Mouse (Mus musculus) liver (tissue): Measurements from ENCODE around the gene Samd4b.

Experiments used
- DNase-seq: peaks from one replicate; pipeline ENCODE4 v3.0.0-alpha.2; 2020; ENCODE audit warnings: mixed read lengths

Samd4b gene

DNA sequence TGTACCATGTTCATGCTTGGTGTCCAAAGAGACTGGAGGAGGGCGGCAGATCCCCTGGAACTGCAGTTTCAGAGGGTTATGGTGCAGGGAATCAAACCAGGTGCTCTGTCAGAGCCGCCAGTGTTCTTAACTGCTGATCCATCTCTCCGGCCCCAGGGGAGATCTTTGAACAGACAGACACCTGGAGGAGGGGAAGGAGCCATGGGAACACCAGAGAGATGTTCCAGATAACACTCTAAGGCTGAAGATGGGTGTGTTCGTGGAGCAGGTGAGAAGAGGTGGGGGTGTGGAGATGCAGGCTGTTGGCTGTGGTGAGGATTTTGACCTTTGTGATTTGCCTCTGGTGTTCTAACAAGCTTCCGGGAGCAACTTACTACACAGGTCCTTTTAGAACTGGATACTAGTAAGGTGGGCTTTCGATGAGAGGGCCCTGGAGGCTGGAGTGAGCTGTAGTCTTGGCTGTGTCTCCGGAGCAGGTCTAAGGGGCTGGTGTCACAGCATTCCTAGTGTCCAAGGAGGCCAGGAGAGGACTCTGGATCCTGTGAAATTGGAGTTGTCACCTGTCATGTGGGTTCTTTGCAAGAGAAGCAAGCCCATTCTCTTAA lies 224.0 kb downstream of the Samd4b start:
- DNase-seq, result no peak

DNA sequence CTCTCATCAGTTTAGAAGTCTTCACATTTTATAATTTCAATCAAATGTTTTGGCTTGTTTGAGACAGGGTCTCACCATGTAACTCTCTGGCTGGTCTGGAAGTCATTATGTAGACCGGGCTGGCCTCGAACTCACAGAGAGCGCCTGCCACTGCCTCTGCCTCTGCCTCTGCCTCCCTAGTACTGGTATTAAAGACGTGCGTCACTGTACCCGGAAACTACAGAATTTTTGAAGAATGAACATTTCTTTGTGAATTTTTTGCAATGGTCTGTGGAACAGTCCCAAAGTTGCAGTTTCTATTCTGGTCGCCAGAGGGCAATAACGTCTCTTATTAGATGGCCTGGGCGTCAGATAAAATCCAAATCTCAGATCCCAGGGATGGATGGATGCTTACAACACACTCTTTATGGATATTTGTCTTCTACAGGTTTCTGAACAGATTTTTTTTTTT lies 224.8 kb downstream of the Samd4b start:
- DNase-seq, result peak; percentile 81

DNA sequence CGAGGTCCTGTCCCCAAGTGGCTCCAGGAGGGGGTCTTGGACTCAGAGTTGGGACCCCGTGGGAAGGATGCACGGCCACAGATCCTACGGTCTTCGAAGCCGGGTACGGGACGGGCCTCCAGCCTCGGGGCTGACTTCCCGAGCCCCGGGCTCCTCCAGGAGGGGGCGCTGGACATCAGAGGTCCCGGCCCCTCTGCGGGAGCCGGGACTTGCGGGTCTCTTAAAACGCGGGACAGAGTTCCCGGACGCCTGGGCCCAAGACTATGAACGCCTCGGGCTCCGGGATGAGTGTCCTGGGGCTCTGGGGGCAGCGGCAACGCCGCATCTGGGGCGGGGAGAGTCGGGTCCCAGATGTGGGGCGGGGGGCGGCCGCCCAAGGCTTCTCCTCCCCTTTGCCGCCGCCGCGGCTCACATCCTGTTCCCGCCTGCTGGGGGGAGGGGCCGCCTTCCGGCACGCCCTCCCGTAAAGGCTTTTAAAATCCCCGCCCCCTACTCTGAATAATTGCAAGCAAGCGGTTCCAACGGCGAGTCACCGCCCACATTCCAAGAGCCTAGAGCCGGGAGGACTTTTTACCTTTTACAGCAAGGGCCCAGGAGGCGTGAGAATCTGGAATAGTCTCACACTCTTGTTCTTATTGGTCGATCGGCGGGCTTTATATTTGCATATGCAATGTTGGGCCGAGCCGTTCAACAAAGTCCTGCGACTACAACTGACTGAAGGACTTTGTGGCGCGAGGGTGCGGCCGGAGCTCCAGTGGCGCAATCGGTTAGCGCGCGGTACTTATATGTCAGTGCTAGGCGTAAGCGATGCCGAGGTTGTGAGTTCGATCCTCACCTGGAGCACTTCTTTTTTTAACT lies 225.5 kb downstream of the Samd4b start, which contains the start of gene Plekhg2:
Plekhg2 (minus strand) TSS at position 349 of the 858 bp plus-strand sequence.
- peak; percentile 94 for DNase-seq

DNA sequence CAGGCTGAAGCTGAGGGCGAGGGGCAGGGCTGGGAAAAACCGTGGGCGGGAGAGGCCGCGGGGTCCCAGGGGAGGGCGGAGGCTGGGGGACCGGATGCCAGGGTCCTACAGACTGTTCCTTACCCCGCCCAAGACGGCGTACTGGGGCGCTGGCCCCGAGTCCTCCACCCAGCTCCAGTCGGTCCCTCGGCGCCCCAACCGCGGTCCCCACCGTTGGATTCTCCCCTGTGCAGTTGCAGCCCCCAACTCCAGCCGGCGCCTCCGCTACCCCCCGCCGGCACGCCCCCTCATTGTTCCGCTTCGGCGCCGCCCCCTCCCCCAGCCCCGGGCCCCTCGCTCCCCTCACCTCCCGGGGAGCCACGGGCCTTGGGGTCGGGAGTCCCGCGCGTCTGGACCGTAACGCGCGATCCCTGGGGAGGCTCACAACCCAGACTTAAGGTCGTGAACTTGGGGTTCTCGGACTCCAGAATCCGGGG lies 226.4 kb downstream of the Samd4b start:
- peak; percentile 59 for DNase-seq

DNA sequence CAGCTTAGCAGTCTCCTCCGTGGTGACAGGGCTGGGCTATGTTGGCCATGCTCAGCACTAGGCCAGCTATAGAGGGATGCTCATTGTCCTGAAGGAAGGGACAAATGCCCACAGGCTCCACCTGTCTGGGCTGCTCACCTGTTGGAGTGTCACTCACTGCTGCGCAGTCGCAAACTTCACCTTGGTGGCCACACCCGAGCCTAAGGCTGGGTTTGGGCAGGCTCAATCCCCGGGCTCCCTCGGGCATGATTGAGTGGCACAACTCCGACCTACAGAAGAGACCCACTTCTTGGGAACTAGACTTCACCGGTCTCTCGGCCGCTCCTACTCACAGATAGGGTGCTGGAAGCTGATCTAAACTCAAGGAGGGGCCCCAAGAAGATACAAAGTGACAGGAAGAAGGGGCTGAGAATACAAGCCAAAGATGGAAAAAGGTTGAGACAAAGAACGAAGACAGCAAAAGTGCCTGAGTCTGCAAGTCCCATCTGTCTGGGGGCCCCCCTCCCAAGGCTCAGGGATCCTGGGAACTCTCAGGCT lies 226.9 kb downstream of the Samd4b start:
- no peak for DNase-seq

DNA sequence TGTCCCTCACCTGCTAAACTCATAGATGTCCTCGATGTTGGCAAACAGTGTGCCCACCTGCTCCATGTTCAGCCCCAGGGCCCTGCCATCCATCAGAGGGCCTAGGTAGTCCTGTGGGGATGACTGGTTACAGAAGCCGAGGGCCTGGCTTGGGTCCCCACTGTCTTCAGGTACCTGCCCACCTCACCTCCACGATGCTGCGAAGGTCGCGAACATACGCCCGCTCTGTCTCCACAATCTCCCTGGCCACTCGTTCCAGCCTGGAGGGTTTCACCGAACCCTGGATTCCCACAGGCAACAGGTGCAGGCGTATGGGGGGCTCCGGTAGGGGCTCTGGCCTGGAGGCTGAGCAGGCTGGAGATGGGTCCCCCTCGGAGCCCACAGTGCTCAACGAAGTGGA lies 227.9 kb downstream of the Samd4b start:
- DNase-seq, result no peak

DNA sequence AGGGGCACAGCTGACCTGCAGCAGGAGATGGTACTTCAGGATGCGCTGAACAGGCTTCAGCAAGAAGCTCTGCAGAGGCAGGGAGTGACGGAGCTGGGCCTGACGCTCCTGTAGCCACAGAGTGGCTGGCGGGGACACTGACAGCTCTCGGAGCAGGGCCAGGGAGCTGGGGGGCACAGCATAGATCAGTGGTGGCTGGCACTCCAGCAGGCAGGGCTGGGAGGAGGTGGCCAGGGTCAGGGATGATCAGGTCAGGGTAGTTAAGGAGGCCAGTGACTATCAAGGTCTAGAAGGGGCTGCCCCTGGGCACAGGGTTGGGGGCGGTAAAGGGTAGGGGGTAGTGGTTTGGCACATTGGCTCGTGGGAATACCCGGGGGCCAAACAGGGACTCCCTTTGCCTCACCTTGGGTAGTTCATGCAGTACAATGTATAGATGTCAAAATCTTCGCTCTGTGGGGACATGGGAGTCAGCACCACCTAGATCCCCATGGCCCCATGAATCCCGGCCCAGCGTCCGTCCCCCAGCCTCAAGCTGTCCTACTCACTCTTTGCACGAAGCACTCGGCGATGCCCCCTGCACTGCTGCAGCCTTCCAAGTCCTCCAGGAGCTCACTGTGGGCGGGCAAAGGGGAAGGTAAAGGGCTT lies 229.5 kb downstream of the Samd4b start:
- no peak for DNase-seq

DNA sequence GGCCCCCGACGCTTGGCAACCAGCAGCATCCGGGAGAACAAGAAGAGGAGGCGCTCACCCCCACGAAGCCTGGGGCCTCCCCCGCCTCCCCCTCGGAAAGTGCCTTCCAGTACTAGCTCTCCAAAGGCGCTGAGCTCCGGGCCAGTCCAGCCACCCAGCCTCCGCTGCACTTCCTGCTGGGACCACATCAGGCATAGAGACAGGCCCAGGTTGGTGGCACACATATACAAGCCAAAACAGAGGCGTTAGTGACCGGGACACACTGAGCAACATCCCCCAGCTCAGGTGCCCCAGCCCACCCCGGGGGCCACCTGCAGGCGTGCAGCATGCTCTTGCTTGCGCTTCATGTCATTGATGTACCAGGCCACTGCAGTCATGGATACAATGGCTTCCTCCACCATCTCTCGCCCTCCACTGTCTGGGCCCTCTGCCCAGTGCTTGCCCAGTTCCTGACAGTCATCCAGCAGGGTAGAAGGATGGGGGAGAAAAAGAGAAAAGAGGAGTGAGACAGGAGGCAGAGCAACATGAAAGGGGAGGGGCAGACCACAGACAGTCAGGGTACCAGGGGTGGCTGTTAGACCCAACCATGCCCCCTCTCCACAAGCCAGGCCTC lies 230.2 kb downstream of the Samd4b start:
- DNase-seq, result no peak

DNA sequence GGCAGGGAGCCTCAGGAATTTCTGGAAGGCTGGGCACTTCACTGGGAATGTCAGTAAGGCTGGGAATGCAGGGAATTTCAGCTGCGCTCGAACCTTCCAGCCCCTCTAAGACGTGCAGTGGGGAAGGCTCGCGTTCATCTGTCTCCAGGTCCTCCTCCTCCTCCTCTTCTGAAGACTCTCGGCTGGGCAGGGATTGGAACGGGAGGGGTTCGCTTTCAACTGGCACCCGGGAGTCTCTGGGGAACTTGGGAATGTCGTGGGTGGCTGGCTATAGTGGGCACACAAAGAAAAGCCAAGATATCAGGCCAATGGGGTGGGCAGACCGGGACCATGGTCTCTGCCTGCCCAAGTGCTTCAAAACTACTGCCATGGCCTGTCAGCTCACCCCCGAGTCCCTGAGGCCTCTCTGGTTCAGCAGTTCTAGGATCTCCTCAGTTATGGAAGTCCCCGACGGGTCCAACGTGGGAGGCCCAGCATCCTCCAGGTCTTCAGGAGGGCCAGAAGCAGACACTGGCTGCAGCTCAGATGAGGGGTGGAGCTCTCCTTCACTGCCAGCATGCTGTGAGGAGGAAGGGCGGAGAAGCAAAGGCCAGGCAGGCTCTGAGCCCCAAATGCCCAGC lies 235.4 kb downstream of the Samd4b start:
- no peak for DNase-seq

DNA sequence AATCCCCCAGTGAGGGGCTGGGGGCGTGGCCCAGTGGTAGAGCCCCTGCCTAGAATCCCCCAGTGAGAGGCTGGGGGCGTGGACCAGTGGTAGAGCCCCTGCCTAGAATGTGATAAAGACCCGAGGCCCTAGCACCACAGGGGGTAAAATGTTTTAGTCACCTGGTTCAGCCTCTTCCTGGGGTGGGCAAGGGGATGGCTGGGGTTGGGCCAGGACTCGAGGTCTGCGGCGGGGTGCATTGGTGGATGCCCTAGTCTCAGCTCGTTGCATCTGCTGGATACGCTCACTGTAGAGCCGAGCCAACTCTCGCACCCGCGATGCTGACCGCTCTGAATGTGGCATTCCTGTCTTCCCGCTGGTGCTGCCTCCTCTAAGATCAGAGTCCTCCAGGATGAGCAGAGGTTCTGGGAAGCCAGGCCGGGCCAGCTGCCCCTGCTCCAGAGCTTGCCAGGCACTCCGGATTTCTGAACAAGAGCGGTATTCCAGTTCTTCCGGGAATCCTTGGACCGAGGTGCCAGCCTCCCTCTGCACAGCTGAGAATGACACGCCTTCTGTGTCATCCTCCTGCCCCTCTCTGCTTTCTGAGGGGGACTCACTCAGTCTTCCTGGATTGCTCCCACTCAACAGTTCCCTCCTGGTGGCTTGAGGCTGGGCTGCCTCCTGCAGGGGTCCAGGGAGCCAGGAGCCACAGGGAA lies 236.2 kb downstream of the Samd4b start:
- DNase-seq, result no peak

DNA sequence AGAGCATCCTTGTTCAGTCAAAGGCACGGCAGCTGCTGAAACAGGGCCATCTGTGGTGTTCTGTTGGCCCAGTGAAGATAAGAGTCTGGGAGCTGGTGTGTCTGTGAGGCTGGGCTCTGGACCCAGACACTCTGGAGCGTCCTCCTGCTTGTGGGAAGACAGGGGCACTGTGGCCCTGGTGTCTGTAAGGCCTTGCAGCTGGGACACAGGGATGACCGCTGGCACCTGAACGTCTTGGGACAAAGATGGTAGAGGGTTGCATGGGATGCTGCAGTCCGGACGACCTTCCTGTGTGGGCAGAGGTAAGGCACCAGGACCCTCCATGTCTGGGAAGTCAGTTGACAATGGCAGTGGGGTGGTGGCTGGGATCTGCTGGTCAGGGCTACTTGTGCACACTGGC lies 237.7 kb downstream of the Samd4b start:
- DNase-seq, result no peak

DNA sequence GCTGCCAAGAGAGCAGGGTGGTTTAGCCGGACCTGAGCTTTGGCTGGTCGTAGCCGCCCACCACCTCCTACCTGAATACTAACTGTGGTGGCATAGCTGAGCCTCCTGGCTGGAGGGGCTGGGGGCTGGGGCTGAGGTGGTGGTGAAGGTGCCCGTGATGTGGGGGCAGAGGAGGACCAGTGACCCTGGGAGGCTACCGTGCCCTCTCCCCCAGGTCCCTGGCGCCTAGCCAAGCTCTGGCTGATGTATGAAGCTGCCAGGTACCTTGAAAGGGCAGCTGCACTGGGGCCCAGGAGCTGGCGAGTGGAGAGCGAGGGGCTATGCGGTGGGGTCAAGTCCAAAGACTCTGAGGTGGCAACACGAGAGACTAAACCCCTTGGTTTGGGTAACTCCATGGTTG lies 238.1 kb downstream of the Samd4b start:
- DNase-seq, result no peak

DNA sequence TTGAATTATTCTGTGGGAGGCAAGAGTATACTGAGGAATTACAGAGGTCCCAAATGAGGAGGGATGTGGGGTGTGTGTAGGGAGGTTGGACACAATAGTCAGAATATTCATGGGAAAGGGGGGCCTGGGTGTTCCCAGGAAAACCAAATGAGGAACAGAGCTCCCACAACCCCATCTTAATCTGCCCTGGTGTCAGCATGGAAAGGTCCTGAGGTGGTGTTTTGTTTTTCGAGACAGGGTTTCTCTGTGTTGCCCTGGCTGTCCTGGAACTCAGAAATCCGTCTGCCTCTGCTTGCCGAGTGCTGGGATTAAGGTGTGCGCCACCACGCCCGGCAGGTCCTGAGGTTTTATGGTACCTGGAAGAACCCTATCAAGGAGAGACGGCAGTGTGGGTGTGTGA lies 239.5 kb downstream of the Samd4b start:
- DNase-seq, result no peak

DNA sequence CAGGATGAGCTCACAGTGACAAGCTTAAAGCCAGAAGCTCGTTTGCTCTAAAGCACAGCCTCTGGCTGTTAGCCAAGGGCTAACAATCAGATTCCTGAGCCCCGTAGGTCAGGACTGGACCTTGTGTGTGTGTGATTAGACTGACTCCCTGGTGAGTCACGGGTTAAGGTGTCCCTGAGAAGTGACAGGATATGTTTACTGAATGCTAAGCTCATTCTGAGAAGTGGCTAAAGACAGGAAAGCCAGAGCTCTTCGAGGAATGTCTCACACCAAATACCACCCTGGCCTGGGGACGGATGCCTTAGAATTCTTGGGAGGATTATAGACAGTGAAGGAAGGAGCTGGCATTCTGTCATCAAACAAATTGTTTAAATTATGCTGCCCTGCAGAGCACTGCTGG lies 240.0 kb downstream of the Samd4b start:
- no peak for DNase-seq

DNA sequence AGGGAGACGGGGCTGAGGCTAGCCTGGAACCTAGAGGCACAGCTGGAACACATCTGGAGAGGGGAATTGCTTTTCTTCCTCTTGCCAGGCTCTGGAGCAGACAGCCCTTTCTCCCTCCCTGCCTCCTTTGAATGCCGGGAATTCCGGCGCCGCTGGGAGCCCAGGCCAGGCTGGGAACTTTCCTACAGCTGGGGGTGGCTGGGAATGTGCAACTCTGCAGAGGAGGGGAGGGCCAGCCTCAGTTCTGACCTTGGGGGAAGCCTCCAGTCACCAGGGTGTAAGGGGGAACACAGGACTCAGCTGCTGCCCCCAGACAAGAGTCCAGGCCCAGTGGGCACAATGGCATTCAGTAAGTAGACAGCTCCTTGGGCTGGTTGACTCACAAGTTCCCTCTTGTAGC lies 241.0 kb downstream of the Samd4b start:
- DNase-seq, result no peak

DNA sequence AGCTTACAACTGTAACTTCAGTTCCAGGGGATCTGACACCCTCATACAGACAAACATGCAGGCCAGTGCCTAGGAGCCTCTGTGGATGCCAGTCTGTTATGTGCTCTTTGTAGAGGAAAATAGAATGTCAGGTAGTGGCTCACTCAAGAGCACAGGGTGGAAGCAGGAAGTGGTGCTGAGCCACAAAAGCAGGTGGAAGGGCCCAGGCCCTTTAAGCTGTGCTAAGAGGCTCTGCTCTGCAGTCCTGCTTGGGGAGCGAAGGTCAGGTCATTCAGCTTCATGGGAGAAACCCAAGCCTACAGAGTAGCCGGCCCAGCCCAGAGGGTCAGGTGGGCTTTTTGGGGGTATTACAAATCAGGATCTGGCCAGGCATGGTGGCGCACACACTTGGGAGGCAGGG lies 242.7 kb downstream of the Samd4b start:
- DNase-seq, result no peak

DNA sequence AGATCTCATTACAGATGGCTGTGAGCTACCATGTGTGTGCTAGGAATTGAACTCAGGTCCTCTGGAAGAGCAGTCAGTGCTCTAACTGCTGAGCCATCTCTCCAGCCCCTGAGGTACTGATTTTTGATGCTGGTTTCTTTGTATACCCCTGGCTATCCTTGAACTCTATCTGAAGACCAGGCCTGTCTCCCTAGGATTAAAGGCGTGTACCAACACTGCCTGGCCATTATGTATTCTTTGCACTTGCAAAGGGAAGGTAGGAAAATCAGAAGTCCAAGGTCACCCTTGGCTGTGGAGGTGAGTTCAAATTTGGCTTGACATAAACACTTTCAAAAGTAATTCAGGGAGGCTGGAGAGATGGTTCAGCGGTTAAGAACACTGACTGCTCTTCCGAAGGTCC lies 243.3 kb downstream of the Samd4b start:
- DNase-seq, result no peak

DNA sequence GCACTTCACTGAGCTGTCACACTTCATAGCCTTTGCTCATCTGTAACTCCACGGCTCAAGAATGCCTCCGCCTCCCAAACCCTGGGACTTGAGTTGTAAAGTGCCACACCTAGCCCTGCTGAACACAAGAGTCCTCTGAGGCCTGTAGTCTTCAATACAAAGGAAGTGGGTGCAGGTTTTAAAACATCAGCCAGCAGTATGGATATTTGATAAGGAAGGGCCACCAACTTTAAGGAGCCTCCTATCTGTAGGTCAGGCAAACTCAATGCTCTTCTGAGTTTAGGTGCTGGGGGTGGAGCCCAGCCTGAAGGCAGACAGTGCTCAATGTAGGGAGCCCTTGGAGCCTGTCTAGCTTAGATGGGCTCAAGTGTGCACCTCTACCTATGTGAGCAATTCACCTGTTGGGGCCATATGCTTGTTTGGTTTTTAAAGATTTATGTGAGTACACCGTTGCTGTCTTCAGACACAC lies 243.8 kb downstream of the Samd4b start:
- DNase-seq, result no peak

DNA sequence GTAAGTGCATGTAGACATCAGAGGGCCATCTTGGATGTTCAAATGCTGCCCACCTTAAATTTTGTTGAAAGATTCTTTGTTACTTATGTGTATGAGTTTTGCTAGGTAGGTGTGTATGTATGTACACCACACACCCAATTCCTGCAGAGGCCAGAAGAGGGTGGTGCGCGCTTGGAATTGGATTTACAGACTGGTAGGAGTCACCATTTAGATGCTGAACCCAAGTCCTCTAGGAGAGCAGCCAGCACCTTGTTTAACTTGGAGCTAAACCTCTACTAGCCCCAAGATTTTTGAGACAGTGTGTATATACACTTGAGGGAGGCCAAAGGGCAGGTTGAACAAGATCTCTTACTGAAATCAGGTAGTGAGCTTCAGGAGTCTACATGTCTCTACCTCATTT lies 244.7 kb downstream of the Samd4b start:
- DNase-seq, result no peak

DNA sequence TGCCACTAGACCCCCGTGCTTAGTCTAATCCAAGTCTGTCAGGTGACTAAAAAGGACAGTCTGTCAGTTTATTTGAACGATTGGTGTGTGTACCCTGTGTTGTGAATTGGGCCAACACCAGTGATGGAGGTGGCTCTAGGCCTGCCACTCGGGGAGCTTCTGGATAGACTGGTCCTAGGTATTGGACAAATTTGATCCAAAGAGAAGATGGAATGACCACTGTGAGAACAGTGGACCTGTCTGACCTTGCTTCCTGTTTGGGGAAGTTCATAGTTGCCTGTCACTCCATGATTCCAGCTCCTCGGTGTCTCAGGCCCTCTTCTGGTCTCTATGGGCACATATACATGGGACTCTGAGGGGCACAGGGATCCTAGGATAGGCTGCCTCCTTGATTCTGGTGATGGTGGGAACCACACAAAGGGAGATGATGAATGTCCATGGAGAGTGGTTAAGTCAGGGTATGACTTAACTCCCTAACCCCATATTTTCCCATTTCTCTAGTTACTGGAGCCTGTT lies 246.2 kb downstream of the Samd4b start:
- DNase-seq, result no peak

DNA sequence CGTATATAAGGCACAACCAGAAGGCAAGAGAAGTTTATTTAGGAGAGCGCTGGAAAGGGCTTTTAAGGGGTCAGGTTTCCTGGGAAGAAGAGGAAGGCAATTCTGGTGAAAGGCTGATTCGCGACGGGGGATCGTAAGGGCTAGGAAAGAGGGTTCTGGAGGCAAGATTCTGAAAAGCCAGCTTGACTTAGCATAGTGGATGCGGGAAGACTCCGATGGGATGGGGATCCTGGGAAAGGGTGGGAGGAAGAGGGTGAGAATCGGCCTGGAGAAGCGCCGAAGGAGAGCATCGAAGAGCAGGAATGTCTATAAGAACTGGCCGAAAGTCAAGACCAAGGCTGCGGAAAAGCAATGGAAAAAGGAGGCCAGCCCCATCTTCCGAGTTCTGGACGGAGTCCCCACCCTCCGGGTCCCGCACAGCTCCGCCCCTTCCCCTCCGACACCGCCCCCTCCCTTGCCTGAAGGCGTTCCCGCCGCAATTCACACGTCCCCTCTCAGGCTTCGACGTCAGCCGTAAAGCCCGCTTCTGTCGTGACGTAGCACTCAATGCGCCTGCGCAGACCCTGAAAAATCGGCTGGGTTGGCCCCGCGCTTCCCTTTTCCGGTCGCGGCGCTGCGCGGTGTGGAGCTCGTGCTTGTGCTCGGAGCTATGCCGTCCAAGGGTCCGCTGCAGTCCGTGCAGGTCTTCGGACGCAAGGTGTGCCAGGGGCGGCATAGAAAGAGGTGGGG lies 247.6 kb downstream of the Samd4b start, which contains the start of gene Rps16:
Rps16 (plus strand) TSS at position 498 of the 729 bp plus-strand sequence.
- peak; percentile 99 for DNase-seq
